Mouse (Mus musculus) hindbrain, embryonic 10.5 days (tissue): ENCODE measurements around the gene Stk38. TPM values are rescaled to one million over a fixed set of nuclear protein-coding genes. Genes with fewer than 3 reads are reported as not detected.

Source experiments
- DNase-seq: peaks from one replicate; pipeline ENCODE4 v3.0.0-alpha.2; 2017; ENCODE audit warnings: low spot score
- H3K27ac ChIP-seq: fragments of 300-500 bp; sonication (generic); 2 replicates; pipeline ENCODE4 v1.5.1; 2016; ENCODE audit warnings: mild to moderate bottlenecking, moderate library complexity
- H3K27me3 ChIP-seq: fragments of 300-500 bp; sonication (generic); 2 replicates; pipeline ENCODE4 v1.6.1; 2016; ENCODE audit warnings: mild to moderate bottlenecking; ENCODE audit not compliant: poor library complexity, insufficient read depth, severe bottlenecking
- H3K36me3 ChIP-seq: fragments of 300-500 bp; sonication (generic); 2 replicates; pipeline ENCODE4 v1.6.1; 2016; ENCODE audit warnings: mild to moderate bottlenecking, moderate library complexity
- H3K4me1 ChIP-seq: fragments of 300-500 bp; sonication (generic); replicated peaks from 2 replicates; pipeline ENCODE4 v1.6.1; 2016; ENCODE audit warnings: mild to moderate bottlenecking
- H3K4me3 ChIP-seq: fragments of 300-500 bp; sonication (generic); 2 replicates; pipeline ENCODE4 v1.5.1; 2016; ENCODE audit warnings: mild to moderate bottlenecking, moderate library complexity
- H3K9me3 ChIP-seq: fragments of 300-500 bp; sonication (generic); 2 replicates; pipeline ENCODE4 v1.6.1; 2016; ENCODE audit warnings: mild to moderate bottlenecking, moderate library complexity
- WGBS: fragments of 180-500 bp; shearing (Covaris S2); methylation state at CpG from one replicate; pipeline ENCODE4 v1.1.7; 2016; 5-methylcytosine and 5-hydroxymethylcytosine counted together
- polyA plus RNA-seq: library from polyadenylated mRNA; unstranded; fragments of >200 nt; fragmentation: Nextera tagmentation; extraction: Ambion mirVana; gene quantifications from 2 replicates; pipeline ENCODE4 v1.2.1, GENCODE M21; 2016

Gene Stk38
- polyA plus RNA-seq, 1 experiment from 2014 or later = 133 TPM

- peak; percentile 25 for DNase-seq
- WGBS = 82% methylated on average over 10 of the region's 10 CpGs
- H3K4me3 ChIP-seq = no peak overlapping the region
These were observed 71.0 kb downstream of the Stk38 start for GRCm38 (mm10) chr17:28936622-28937345.

DNA sequence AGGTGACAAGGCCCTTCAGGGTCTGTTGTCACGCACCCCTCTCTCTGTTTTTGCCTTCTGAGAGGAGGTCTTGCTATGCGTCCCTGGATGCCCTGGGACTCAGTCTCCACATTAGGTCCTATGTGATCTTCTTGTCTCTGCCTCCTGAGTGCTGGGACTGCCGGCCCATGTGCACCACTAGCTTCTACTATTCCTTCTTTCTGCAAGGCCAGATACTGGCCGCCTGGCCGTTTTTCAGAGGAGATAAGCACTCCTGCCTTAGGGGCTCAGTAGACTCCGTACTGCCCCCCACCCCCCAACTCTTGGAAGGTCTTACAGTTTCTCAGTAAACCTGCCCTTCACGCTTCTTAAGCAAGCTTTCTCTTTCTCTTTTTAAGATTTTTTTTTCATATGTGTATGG lies 71.7 kb downstream of the Stk38 start:
- no peak for DNase-seq
- Histone ChIP-seq H3K27me3 (no peaks in the 10 kb centered on the region), H3K4me1 (0 out of 2 replicates have a peak, but pooled peaks cover 2% of the 10 kb centered on the region), H3K9me3 (peaks cover 7% of the 10 kb centered on the region; the same call in 1 of the 2 replicates), H3K36me3 (no peaks in the 10 kb centered on the region), H3K4me3 (no peak overlapping the region), H3K27ac (no peak overlapping the region)
- WGBS = 87% methylated on average over 7 of the region's 7 CpGs

More at GRCm38 (mm10) chr17:28936622-28937345, 71.0 kb downstream of the Stk38 start:
- no peaks in the 10 kb centered on the region for H3K27me3 ChIP-seq
- H3K27ac ChIP-seq = no peak overlapping the region
- no peaks in the 10 kb centered on the region for H3K4me1 ChIP-seq
- H3K9me3 ChIP-seq = peaks cover 7% of the 10 kb centered on the region; the same call in 1 of the 2 replicates
- H3K36me3 ChIP-seq = no peaks in the 10 kb centered on the region

GRCm38 (mm10) chr17:28934120-28934916 lies 73.5 kb downstream of the Stk38 start:
- H3K9me3 ChIP-seq = peaks cover 7% of the 10 kb centered on the region; the same call in 1 of the 2 replicates
- no peak overlapping the region for H3K4me3 ChIP-seq
- H3K27ac ChIP-seq = no peak overlapping the region
- no peaks in the 10 kb centered on the region for H3K36me3 ChIP-seq
- DNase-seq = no peak
- H3K4me1 ChIP-seq = peaks cover 13% of the 10 kb centered on the region
- H3K27me3 ChIP-seq = no peaks in the 10 kb centered on the region
- 79% methylated on average over 19 of the region's 19 CpGs for WGBS

- H3K36me3 ChIP-seq = no peaks in the 10 kb centered on the region
- peaks cover 7% of the 10 kb centered on the region; the same call in 1 of the 2 replicates for H3K9me3 ChIP-seq
- H3K4me3 ChIP-seq = no peak overlapping the region
- 90% methylated on average over 4 of the region's 4 CpGs for WGBS
- DNase-seq = no peak
- H3K4me1 ChIP-seq = peaks cover 13% of the 10 kb centered on the region
- H3K27me3 ChIP-seq = no peaks in the 10 kb centered on the region
- H3K27ac ChIP-seq = no peak overlapping the region
These were observed 75.5 kb downstream of the Stk38 start for GRCm38 (mm10) chr17:28932274-28932673.

GRCm38 (mm10) chr17:28931436-28932211 lies 76.2 kb downstream of the Stk38 start:
- Histone ChIP-seq H3K4me3 (no peak overlapping the region), H3K27me3 (no peaks in the 10 kb centered on the region), H3K4me1 (peaks cover 17% of the 10 kb centered on the region), H3K27ac (0 out of 2 replicates have a peak overlapping the region, but pooled peaks have one; percentile 88), H3K9me3 (0 out of 2 replicates have a peak, but pooled peaks cover 1% of the 10 kb centered on the region), H3K36me3 (no peaks in the 10 kb centered on the region)
- no peak for DNase-seq
- WGBS = 93% methylated on average over 18 of the region's 18 CpGs

DNA sequence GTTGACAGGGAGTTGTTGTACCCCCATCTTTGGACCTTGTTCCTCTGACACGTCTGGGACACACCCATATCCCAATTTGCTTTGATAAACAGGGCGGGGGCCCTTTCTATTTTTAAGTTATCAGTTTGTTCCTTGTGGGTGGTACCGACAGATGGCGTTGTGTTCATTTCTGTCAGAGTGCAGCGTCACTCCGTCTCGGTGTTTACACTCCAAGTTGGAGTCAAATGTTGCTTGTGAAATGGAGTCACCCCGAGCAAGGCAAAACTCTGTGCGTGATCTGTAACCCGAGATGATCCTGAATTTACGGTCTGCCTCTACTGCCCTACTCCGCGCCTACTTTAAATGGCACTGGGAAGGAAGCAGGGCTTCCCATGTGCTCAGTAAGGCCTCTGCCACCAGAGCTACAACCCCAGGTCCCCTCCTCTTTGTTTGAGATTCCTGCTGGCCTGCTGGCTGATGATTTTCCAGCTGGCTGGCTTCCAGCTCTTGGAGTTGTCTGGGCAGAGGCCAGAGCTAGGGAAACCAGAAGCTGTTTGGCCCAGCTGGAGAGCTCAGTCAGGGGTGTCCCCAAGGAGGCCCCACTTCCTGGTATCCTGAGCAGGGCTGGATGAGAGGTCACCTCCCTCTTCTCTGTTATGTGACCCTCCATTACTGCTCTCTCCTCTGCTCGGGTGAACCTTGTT lies 77.3 kb downstream of the Stk38 start:
- no peaks in the 10 kb centered on the region for H3K36me3 ChIP-seq
- H3K4me3 ChIP-seq = peak overlapping the region; percentile 33
- no peaks in the 10 kb centered on the region for H3K27me3 ChIP-seq
- WGBS = 28% methylated on average over 14 of the region's 14 CpGs
- peaks cover 27% of the 10 kb centered on the region for H3K4me1 ChIP-seq
- DNase-seq = peak; percentile 69
- H3K9me3 ChIP-seq = no peaks in the 10 kb centered on the region
- peak overlapping the region; percentile 88 for H3K27ac ChIP-seq

- H3K27me3 ChIP-seq = no peaks in the 10 kb centered on the region
- peaks cover 37% of the 10 kb centered on the region for H3K4me1 ChIP-seq
- DNase-seq = no peak
- no peak overlapping the region for H3K4me3 ChIP-seq
- WGBS = 97% methylated on average over 4 of the region's 4 CpGs
- peak overlapping the region; percentile 88; the same call in 1 of the 2 replicates for H3K27ac ChIP-seq
- no peaks in the 10 kb centered on the region for H3K36me3 ChIP-seq
- no peaks in the 10 kb centered on the region for H3K9me3 ChIP-seq
These were observed 78.4 kb downstream of the Stk38 start for GRCm38 (mm10) chr17:28929369-28929768.

GRCm38 (mm10) chr17:28928004-28928403 lies 79.8 kb downstream of the Stk38 start:
- Histone ChIP-seq H3K36me3 (no peaks in the 10 kb centered on the region), H3K27ac (no peak overlapping the region), H3K9me3 (no peaks in the 10 kb centered on the region), H3K4me3 (no peak overlapping the region), H3K4me1 (peaks cover 45% of the 10 kb centered on the region), H3K27me3 (no peaks in the 10 kb centered on the region)
- no peak for DNase-seq
- WGBS = 89% methylated on average over 9 of the region's 9 CpGs

DNA sequence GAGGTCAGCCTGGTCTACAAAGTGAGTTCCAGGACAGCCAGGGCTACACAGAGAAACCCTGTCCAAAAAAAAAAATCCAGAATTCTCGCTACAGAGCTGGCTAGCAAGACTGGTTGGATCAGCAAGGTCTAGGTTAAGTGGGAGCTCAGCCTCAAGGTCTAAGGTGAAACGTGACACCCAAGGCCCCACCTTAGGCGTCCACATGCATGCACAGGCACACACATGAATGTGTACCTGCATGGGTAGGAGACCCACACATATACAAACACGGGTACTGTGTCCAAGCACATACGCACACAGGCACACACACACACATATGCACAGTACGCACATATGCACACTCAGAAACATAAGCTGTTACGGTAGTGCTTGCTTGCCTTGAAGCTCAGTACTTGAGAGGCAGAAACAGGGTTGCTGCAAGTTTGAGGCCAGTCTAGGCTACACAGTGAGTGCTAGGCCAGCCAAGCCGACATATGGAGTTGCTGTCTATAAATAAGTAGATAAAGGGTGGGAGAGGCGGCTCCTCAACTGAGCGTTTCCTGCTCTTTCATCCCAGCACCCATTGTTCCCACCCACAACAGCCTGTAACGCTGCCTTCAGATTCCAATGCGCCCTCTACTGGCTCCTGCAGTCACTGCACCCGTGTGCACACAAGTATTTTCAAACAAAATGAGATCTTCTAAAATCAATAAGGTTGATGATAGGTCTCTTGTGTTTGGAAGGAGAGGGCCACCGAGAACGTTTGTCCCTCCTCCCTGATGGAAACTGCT lies 80.7 kb downstream of the Stk38 start:
- DNase-seq = peak; percentile 60
- peak overlapping the region; percentile 54; the same call in 1 of the 2 replicates for H3K27ac ChIP-seq
- WGBS = 52% methylated on average over 15 of the region's 15 CpGs
- no peaks in the 10 kb centered on the region for H3K9me3 ChIP-seq
- H3K27me3 ChIP-seq = no peaks in the 10 kb centered on the region
- no peak overlapping the region for H3K4me3 ChIP-seq
- no peaks in the 10 kb centered on the region for H3K36me3 ChIP-seq
- H3K4me1 ChIP-seq = peaks cover 47% of the 10 kb centered on the region

DNA sequence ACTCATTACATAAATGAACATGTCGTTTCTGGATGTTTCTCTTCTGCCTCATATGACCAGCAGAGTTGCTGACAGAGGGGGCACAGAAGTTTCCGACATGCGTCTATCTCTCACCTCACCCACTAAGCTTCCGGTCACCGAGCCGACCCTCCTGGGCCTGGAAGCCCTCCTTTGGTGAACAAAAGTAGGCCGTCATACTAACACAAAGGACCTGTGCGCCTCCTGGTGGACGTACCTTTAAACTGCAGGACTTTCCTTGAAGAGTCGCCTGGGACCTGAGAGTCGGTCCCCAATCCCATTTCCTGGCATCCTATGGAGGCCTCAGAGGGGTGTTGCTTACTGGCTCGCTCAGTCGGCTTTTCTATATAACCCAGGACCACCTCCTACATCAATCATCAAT lies 81.4 kb downstream of the Stk38 start:
- H3K27ac ChIP-seq = peak overlapping the region; percentile 62

DNA sequence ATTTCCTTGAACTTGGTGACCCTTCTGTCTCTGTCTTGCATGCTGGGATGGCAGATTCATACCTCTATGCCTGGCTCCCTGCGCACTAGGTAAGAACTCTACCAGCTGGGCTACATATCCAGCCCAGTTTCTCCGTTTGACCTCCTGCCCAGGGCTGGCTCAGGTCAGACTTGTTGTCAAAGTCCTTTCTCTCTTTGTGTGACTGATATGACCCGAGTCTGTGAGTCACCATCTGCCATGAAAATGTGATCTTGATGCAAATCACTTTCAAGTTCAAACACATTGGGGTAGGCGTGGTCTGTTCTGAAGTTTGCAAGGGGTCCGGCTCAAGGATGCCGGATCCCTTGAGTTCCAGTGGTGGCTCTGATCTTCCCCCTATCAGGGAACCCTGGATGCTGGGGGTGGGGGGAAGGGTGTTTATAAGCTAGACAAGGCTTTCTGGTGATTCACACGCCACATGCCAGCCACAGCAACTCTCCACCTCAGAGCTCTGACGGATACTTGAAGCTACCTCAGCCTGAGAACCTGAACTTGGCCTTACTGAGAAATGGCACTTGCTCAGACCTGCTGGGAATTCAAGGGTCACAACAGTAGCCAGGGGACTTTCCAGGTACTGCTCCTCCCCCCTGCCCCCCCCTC lies 82.7 kb downstream of the Stk38 start:
- Histone ChIP-seq H3K27me3 (no peaks in the 10 kb centered on the region), H3K4me1 (peaks cover 35% of the 10 kb centered on the region), H3K4me3 (no peak overlapping the region), H3K27ac (no peak overlapping the region), H3K9me3 (no peaks in the 10 kb centered on the region), H3K36me3 (no peaks in the 10 kb centered on the region)
- 84% methylated on average over 8 of the region's 8 CpGs for WGBS
- no peak for DNase-seq

More for the DNA sequence above, 81.4 kb downstream of the Stk38 start:
- Histone ChIP-seq H3K4me3 (no peak overlapping the region), H3K4me1 (peaks cover 44% of the 10 kb centered on the region), H3K9me3 (no peaks in the 10 kb centered on the region), H3K36me3 (no peaks in the 10 kb centered on the region), H3K27me3 (no peaks in the 10 kb centered on the region)
- DNase-seq = peak; percentile 86
- WGBS = 20% methylated on average over 13 of the region's 13 CpGs
